Mouse (Mus musculus) small intestine, adult 2 months (tissue): Measurements from ENCODE around the gene Rdh1.

Source experiments
- CTCF ChIP-seq: fragments of 200-500 bp; IDR thresholded peaks from 2 replicates; pipeline ENCODE4 v1.5.1; 2012; ENCODE audit warnings: low read depth, mild to moderate bottlenecking, control low read depth, inconsistent platforms, low read length, moderate library complexity, mixed read lengths; ENCODE audit not compliant: insufficient replicate concordance, insufficient read length; ENCODE audit errors: extremely low read depth
- POLR2A ChIP-seq: fragments of 200-500 bp; IDR thresholded peaks from 2 replicates; pipeline ENCODE4 v1.6.1; 2012; ENCODE audit warnings: low read depth, mild to moderate bottlenecking, control low read depth, inconsistent platforms, low read length, moderate library complexity

DNA sequence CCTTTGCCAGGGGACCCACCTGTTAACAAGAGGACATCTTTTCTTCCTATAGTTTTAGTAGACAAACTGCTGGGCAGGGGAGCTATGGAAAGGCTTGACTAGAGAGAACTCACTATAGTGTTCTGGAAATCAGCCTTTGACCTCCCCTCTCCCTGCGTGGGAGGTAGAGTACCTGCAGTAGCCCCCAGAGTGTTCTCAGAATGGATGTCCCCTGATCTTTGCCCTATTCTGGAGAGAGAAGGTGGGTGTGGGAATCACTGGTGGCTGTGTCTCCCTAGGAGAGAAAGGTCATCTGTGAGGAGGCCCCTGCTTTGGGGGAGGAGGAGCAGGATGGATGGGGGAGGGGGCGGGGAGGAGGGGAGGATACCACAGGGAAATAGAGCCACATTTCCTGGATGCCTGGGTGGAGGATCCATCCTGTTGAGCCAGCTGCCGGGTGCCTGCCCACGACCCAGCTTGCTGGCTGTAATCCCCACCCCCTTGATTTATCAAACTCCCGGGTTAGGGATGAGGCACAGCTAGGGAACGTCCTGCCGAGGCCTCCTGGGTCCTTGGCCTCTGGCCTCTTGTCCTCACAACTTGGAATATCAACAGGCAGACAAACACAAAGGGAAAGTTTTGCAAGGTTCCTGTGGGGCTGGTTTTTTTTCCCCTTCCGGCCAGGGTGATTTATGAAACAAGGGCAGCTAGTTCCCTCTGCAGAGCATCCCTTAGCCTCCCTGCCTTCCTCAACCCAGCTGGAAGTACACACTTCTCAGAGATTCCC, 10.5 kb upstream of the Rdh1 start:
- TF ChIP-seq CTCF: no peak
- no peak for TF ChIP-seq POLR2A
